Mouse (Mus musculus): Measurements from ENCODE around the gene Il1f5. TPM values are rescaled to one million over a fixed set of nuclear protein-coding genes. Genes with fewer than 3 reads are reported as not detected.
A peak's percentile ranks its signal among the peaks of the same experiment; 100 is the strongest.

The Il1f5 gene
- not detected for total RNA-seq (2021)
- long read RNA-seq, experiment 1 = 0 reads
- long read RNA-seq, experiment 2 = 0 reads

- no peak for DNase-seq
These were observed at the start of gene Il1f5 for GRCm38 (mm10) chr2:24276654-24277053. Gene Il1f5, plus strand, starts transcription at chr2:24276954.

DNA sequence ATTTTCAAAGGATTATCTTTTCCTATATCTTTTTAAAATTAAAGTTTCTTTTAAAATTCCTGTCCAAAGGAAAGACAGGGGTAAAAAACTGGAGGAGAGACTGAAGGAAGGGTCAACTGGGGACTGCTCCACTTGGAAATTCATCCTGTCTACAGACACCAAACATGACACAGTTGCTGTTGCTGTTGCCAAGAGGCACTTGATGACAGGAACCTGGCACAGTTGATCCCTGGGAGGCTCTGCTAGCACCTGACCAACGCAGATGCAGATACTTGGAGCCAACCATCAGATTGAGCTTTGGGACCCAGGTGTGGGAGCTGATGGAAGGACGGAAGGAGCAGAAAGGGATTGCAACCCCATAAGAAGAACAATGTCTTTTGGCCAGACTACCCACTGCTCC is 49.6 kb upstream of the Il1f5 start:
- peak; percentile 22 to 23 for DNase-seq

- DNase-seq = no peak
These were observed 9.3 kb upstream of the Il1f5 start for GRCm38 (mm10) chr2:24267503-24267902.

GRCm38 (mm10) chr2:24273619-24274018 is 3.1 kb upstream of the Il1f5 start:
- DNase-seq = no peak

- DNase-seq = no peak
These were observed 1.6 kb upstream of the Il1f5 start for GRCm38 (mm10) chr2:24275146-24275545.

GRCm38 (mm10) chr2:24290896-24291295 is 14.1 kb downstream of the Il1f5 start, which contains the start of gene Il1f10:
Gene Il1f10, plus strand, starts transcription at chr2:24291196.
- no peak for DNase-seq

DNA sequence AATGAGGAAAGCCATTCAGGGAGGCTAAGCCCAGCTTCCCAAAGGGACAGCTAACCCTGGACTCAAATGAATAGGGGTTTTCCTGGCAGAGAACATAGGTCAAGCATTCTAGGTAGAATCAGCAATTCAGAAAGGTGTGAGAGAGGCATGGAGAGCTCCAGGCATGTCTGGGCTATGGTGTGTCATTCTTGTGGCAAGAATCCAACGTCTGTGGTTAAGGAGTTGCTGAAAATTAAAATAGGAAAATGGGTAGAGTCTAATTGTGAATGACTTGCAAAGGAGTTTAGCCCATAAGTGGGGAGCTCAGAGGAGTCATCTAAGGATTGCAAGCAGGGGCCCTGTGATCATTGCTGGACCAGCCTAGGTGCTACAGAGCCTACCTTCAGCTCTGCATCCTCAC is 17.9 kb downstream of the Il1f5 start:
- DNase-seq = no peak

DNA sequence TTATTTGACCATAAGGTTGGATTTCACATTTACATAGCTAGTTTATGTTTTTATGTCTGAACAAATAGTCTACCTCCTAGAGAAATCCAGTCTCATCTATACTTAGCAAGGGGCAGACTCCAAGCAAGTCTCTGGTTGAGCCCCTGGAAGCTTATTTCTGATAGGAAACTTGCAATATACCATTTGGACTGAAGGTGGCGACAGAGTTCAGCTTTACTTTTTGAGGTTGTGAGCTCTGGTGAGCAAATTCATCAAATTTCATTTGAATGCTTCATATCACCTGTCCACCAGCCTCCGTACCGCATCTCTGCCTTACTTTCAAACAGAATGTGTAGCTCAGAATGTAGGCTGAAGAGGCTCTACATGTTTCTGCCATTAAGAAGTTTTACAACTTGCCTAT is 20.1 kb downstream of the Il1f5 start:
- peak; percentile 10 to 69 for DNase-seq

GRCm38 (mm10) chr2:24311302-24312001 is 34.7 kb downstream of the Il1f5 start:
- peak in 1 of 2 experiments; percentile 26 for DNase-seq

DNA sequence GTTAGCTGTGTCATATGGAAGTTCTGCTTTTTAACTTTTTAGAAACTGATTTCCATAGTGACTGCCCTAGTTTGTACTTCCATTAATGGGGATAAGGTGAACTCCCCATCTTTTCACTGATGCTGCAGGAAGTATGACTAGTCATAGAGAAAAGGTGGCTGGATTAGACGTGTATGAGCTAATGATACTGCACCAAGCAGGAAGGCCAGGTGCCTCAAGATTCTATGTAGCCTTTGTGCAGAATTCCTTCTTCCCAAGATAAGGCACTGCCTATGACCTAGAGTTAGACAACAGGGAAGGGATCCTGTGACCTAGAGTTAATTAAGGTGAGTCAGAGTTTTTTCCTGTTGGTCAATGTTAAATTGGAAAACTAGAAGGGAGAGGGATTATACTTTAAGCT is 40.2 kb downstream of the Il1f5 start:
- no peak for DNase-seq

DNA sequence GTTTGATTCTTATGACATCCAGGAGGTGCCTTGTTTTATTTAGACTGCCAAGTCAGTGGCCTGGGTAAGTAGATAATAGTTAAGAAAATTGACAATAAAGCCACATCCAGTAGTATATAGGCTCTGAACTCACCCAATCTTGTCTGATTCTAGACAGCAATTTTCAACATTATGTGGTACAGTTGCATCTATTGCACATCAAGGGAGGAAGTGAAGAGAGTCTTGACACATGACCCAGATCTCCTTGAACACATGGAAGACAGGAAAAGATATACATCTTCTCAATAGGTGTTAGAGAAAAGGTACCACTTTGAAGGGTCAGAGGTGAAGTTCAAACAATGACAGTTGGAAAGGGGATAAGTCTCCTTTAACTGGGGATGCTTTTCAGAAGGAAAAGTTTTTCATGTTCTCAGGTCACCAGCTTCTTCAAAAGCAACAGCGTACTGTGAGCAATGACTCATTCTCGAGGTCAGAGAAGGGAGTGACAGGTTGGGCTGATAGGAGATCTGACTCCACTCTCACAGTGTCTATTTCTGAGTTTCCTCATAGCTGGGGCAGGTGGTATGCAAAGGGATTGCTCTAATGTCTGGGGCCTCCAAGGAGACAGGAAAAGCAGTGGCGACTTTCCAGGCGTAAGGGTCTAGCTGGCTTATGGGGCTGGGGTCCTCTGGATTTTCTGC is 41.3 kb downstream of the Il1f5 start:
- no peak for DNase-seq

Other genes starting within 250 kb of the Il1f5 start
- gene Hnmt, start 227.6 kb upstream of the Il1f5 start, total RNA-seq (2021) = 10 to 100 TPM; 16.3 to 22.0 TPM
- not detected for gene Tbpl2, start 180.4 kb upstream of the Il1f5 start, total RNA-seq (2021)
- gene Il1f8, start 123.8 kb upstream of the Il1f5 start, total RNA-seq (2021) = not detected
- under 1 TPM in 1 of 2 experiments, not detected in 1; 0.15 TPM for gene Il1f9, start 90.5 kb upstream of the Il1f5 start, total RNA-seq (2021)
- not detected for gene Il1f6, start 61.5 kb upstream of the Il1f5 start, total RNA-seq (2021)
- not detected for gene Il1f10, start 14.2 kb downstream of the Il1f5 start, total RNA-seq (2021)
- gene Il1rn, start 59.9 kb downstream of the Il1f5 start, total RNA-seq (2021) = under 1 TPM in 1 of 2 experiments, not detected in 1; 0.41 TPM
- gene Psd4, start 90.6 kb downstream of the Il1f5 start, total RNA-seq (2021) = 1 to 10 TPM; 1.0 to 3.1 TPM
- gene Pax8, start 198.6 kb downstream of the Il1f5 start, total RNA-seq (2021) = not detected